Mouse (Mus musculus): ENCODE measurements at regions not wholly inside any gene's neighbourhood (a gene's known extent, or its start where the extent isn't known, plus 50 kb on each side); places are given as distances from the start of the nearest gene placed in this dataset.

DNA sequence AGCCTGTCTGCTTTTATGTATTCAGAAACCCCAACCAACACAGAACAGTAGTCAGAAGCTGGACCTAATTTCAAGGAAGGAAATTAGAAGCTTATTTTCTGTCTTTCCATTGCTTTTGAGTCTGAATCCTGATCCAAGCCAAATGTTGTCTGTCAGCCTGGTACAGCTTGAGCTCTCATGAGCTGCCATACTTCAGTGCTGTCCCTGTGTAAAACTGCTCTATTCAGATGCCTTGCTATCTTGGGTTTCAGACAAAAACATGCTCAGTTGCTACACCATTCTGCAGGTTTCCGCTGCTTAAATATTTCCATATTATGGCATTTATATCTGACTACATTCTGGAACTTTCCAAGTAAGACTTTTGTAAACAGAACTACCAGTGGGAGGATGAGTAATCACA lies 1403.2 kb downstream of the Epha7 start:
- DNase-seq (ENCODE audit: low spot score): no peak

DNA sequence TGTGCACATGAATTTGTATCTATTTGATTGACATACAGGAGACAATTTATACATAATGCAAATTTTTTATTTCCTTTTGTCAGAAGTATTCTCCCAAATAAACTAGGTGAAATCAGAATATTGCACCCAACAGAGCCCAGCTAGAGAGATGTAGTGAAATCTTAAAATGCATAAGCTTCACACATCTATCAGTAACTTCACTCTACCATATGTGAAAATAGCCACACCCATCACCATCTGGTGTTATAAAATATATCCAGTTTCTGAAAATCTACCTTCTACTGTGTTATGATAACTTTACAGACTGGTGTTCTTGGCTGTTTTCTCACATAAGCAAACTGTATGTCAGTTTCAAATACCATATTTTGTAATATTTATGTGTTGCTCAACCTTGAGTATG lies 1414.2 kb downstream of the Epha7 start:
- DNase-seq (ENCODE audit: low spot score): no peak

DNA sequence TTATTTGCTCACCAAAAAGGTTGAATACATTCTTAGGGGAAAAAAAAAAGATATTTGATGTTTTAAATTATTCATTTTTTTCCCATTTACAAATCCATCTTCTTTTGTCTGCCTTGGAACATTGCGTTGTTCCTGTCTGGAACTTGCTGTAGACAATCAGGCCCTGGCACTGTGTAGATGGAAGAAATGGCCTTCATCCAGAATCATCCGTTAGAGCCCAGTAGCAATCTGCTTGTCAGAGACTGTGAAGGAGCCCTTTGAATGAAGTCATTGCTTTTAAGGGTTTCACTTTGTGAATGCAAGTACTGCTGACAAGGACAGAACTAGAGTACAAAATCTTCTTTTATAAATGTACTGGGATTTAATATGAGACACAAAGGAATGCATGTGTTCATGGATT lies 1449.2 kb downstream of the Epha7 start:
- no peak for DNase-seq (ENCODE audit: low spot score)

DNA sequence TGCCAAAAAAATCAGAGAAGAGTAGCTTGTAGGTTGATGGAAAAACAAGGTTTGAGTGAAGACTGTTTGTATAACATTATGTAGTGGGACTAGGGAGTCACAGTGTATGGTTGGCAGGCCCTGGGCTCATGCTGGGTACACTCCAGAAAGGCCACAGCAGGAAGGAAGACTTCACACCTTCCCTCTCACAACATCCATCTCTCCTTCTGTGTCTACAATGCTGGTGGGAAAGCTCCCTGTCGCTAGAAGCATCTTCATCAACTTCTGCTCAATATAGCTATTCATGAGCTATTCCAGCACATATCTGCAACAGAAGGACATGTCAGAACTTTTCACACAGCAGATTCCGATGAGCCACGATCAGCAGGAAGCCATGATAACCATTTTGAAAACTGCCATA lies 1455.1 kb downstream of the Epha7 start:
- no peak for DNase-seq (ENCODE audit: low spot score)

DNA sequence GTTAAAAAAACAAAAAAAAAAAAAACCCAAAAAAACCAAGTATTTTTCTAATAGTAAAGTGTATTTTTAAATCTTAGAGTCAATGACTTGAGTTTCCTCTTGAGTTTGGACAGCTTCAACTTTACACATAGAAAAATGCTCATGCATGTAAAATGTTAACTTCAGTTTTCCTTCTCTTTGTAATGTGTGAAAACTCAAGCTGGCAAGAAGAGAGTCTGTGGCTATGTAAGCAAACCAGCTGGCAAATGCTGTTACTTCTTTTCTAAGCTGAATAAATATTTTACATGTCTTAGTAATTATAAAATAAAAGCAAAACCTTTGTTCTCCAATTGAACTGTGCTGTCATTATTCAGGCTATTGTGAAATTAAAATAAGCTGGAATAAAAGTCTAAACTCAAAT lies 1457.1 kb downstream of the Epha7 start:
- peak; percentile 2 for DNase-seq (ENCODE audit: low spot score)

DNA sequence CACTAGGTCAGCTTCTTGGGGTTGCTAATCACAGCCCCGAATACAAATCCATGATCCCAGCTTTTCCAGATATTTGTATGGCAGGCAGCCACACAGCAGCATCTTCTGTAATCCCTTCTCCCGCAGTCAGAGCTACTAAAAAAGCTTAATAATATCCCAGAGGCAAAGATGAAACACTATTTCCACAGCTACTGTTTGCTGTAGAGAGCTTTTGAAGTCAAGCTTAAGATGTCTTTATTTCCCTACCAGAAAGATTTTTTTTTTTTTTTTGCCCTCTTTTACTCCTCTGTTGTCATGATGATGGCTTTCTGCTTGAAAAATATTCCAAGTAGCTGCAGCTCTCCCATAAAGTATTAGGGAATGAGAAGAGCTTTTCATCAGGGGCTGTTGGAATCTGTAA lies 1499.5 kb downstream of the Epha7 start:
- DNase-seq (ENCODE audit: low spot score): no peak

DNA sequence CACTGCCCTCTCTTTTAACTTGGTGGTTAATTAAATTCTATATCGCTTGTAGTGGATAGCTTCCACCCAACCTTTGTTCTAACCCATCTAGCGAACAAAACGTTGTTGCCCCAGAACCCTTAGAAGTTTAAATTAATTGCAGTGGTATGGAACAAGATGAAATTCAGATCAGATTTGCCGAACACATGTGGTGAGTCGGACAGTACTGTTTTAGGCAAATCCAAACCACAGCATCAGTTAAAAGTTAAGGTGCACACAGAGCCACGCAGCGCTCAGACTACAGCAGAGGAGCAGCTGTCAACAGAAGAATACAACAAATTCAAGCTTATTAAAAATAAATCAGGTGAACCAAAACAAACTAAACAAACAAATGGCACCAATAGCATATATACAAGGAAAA lies 1500.0 kb downstream of the Epha7 start:
- DNase-seq (ENCODE audit: low spot score): no peak

DNA sequence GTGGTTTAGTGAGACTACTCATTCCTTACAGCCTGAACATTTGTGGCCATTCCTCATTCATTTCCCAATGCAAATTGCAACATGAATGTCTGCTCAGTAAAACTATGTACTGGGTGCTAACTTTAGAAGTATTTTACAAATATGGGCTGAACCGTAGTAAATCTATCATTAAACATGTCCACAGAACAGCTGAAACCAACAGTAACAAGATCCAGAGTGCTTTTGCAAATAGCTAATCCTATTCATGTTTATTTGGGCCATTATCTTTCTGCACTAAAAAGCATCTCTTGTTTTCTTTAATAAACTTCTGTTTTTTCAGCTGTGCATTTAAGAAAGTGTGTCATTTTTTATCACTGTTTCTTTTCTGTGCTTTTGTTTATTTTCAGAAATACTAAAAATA lies 1502.4 kb downstream of the Epha7 start:
- no peak for DNase-seq (ENCODE audit: low spot score)

DNA sequence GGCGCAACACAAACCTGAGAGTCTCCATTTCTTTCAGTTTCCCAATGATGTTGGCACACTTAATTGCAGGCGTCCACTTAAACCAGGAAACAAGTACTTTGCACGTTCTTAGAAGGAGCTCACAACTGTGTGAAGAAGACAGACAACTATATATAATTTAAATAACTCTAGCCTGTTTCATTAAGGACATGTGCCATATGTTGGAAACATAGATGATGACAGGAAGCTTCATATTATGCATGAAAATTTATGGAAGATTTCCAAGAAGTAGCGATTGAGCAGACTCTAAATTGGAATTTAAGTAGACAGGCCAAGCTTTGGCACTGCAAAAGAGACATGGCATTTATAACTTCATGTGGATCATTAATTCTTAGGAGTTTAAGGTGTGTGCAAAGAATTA lies 1504.1 kb downstream of the Epha7 start:
- no peak for DNase-seq (ENCODE audit: low spot score)

DNA sequence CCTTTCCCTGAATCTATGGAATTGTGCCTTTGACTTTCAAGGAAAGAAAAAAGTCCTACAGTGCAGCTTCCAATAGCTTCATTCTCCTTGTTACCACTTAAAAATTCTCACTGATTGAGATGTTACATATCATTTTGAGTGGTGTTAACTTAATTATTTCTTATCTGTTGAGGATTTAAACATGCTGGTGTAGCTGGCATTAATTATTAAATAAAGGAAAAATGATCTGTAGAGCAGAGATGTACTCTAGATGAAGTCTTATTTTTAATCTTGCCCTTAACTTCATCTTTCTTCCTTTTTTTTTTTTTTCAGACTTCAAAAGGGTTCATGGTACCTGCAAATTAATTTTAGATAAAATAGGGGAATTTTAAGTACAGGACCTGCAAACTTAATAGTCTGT lies 1507.1 kb downstream of the Epha7 start:
- no peak for DNase-seq (ENCODE audit: low spot score)

DNA sequence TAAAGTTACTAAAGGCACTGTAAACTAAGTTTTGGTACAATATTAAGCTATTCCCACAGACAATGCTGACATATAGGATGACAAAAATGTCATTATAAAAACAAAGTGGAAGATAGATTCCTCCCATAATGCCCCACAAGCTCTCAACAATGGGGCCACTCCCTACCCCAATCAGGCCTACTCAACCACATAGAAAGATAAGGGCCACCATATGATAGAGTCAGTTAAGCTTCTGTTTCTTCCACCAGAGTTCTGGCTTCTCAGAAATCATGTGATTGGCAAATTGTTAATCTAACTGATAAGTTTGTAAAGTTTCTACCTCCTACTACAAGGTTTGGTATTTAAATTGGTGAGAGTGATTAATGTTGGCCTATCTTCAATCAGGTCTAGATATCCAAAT lies 1534.6 kb downstream of the Epha7 start:
- no peak for DNase-seq (ENCODE audit: low spot score)
